Mouse (Mus musculus): ENCODE results near the gene St6gal2. TPM values are rescaled to one million over a fixed set of nuclear protein-coding genes. Genes with fewer than 3 reads are reported as not detected.

Gene St6gal2
- polyA plus RNA-seq, 1 experiment = not detected

GRCm38 (mm10) chr17:55450943-55451342 is 5.8 kb downstream of the St6gal2 start:
- TF ChIP-seq CEBPB (IDR thresholded peaks at IDR 0.05; ENCODE audit: low read depth) = no peak
- TF ChIP-seq FOSL1 (IDR thresholded peaks at IDR 0.05; ENCODE audit: insufficient read depth, low read length, poor library complexity, severe bottlenecking) = no peak
- no peak for TF ChIP-seq USF1 (IDR thresholded peaks at IDR 0.05; ENCODE audit: low read depth)
- TF ChIP-seq MYOD1 (IDR thresholded peaks at IDR 0.05; ENCODE audit: control insufficient read depth, insufficient read length, low read depth) = no peak
- no peak for TF ChIP-seq CTCF (IDR thresholded peaks at IDR 0.05; ENCODE audit: control insufficient read depth, insufficient read depth, insufficient read length)
- TF ChIP-seq MYOG (IDR thresholded peaks at IDR 0.05; ENCODE audit: control insufficient read depth, extremely low read depth, insufficient read length) = no peak
- no peak for TF ChIP-seq MAX (IDR thresholded peaks at IDR 0.05)
- Histone ChIP-seq H3K79me3 (ENCODE audit: low read depth) (no peaks in the 10 kb centered on the region), H3ac (ENCODE audit: control insufficient read depth, insufficient read length, low read depth) (no peak overlapping the region), H3K27me3 (ENCODE audit: control insufficient read depth, insufficient read depth, insufficient read length) (no peaks in the 10 kb centered on the region), H3K36me3 (ENCODE audit: control insufficient read depth, insufficient read depth) (no peaks in the 10 kb centered on the region), H3K4me3 (ENCODE audit: insufficient read depth, poor library complexity, severe bottlenecking) (no peak overlapping the region), H3K79me2 (ENCODE audit: control insufficient read depth, insufficient read depth) (no peaks in the 10 kb centered on the region)

GRCm38 (mm10) chr17:55454487-55454886 is 9.3 kb downstream of the St6gal2 start:
- Histone ChIP-seq H3K36me3 (ENCODE audit: control insufficient read depth, insufficient read depth) (no peaks in the 10 kb centered on the region), H3K4me3 (ENCODE audit: insufficient read depth, poor library complexity, severe bottlenecking) (no peak overlapping the region), H3K79me2 (ENCODE audit: control insufficient read depth, insufficient read depth) (no peaks in the 10 kb centered on the region), H3K27me3 (ENCODE audit: control insufficient read depth, insufficient read depth, insufficient read length) (no peaks in the 10 kb centered on the region), H3ac (ENCODE audit: control insufficient read depth, insufficient read length, low read depth) (no peak overlapping the region), H3K79me3 (ENCODE audit: low read depth) (no peaks in the 10 kb centered on the region)
- TF ChIP-seq USF1 (IDR thresholded peaks at IDR 0.05; ENCODE audit: low read depth) = no peak
- no peak for TF ChIP-seq CTCF (IDR thresholded peaks at IDR 0.05; ENCODE audit: control insufficient read depth, insufficient read depth, insufficient read length)
- no peak for TF ChIP-seq MYOG (IDR thresholded peaks at IDR 0.05; ENCODE audit: control insufficient read depth, extremely low read depth, insufficient read length)
- TF ChIP-seq CEBPB (IDR thresholded peaks at IDR 0.05; ENCODE audit: low read depth) = no peak
- no peak for TF ChIP-seq FOSL1 (IDR thresholded peaks at IDR 0.05; ENCODE audit: insufficient read depth, low read length, poor library complexity, severe bottlenecking)
- TF ChIP-seq MAX (IDR thresholded peaks at IDR 0.05) = no peak
- no peak for TF ChIP-seq MYOD1 (IDR thresholded peaks at IDR 0.05; ENCODE audit: control insufficient read depth, insufficient read length, low read depth)

DNA sequence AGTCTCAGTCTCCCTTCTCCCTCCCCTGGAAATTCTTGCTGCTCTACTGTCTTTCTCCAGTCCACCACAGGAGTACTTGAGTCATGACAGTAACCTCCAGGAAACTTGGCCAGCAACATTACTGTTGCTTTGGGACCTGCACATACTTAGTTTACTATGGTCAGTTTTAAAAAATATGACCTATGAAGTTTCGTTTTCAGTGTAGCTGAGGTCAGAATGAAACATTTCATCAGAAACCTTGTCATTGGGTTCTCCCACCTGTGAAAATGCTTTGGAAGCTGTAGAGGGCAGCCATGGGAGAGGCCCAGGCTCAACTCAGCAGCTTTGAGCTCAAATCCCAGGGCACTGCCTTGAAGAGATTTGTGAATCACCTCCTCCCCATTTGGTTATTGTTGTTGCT is 15.0 kb downstream of the St6gal2 start:
- no peaks in the 10 kb centered on the region for H3K79me2 ChIP-seq (ENCODE audit: control insufficient read depth, insufficient read depth)
- TF ChIP-seq CEBPB (IDR thresholded peaks at IDR 0.05; ENCODE audit: low read depth) = no peak
- TF ChIP-seq MYOG (IDR thresholded peaks at IDR 0.05; ENCODE audit: control insufficient read depth, extremely low read depth, insufficient read length) = no peak
- no peak for TF ChIP-seq FOSL1 (IDR thresholded peaks at IDR 0.05; ENCODE audit: insufficient read depth, low read length, poor library complexity, severe bottlenecking)
- TF ChIP-seq CTCF (IDR thresholded peaks at IDR 0.05; ENCODE audit: control insufficient read depth, insufficient read depth, insufficient read length) = no peak
- no peak for TF ChIP-seq USF1 (IDR thresholded peaks at IDR 0.05; ENCODE audit: low read depth)
- no peak for TF ChIP-seq MAX (IDR thresholded peaks at IDR 0.05)
- no peak for TF ChIP-seq MYOD1 (IDR thresholded peaks at IDR 0.05; ENCODE audit: control insufficient read depth, insufficient read length, low read depth)
- H3K27me3 ChIP-seq (ENCODE audit: control insufficient read depth, insufficient read depth, insufficient read length) = no peaks in the 10 kb centered on the region
- H3K79me3 ChIP-seq (ENCODE audit: low read depth) = no peaks in the 10 kb centered on the region
- no peaks in the 10 kb centered on the region for H3K36me3 ChIP-seq (ENCODE audit: control insufficient read depth, insufficient read depth)
- H3K4me3 ChIP-seq (ENCODE audit: insufficient read depth, poor library complexity, severe bottlenecking) = no peak overlapping the region
- no peak overlapping the region for H3ac ChIP-seq (ENCODE audit: control insufficient read depth, insufficient read length, low read depth)

DNA sequence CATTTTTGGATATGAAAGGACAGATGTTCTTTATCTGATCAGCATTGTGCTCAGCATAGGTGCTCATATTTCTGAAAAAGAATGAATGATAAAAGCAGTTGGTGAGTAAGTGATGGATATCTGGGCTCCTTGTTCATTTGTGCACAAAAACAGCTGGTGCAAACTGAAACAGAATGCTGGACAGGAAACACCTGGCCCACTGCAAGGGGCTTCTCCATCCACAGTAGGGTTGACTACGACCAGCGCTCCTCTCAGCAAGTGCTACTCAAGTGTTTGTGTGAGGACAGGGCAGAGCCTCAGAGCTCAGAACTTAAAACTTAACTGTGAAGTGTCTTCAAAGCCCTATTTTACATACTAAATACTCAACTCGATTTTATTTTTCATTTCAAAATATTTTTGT is 22.4 kb downstream of the St6gal2 start:
- Histone ChIP-seq H3K4me3 (ENCODE audit: insufficient read depth, poor library complexity, severe bottlenecking) (no peak overlapping the region), H3ac (ENCODE audit: control insufficient read depth, insufficient read length, low read depth) (no peak overlapping the region), H3K79me2 (ENCODE audit: control insufficient read depth, insufficient read depth) (no peaks in the 10 kb centered on the region), H3K36me3 (ENCODE audit: control insufficient read depth, insufficient read depth) (no peaks in the 10 kb centered on the region), H3K27me3 (ENCODE audit: control insufficient read depth, insufficient read depth, insufficient read length) (no peaks in the 10 kb centered on the region), H3K79me3 (ENCODE audit: low read depth) (no peaks in the 10 kb centered on the region)
- no peak for TF ChIP-seq CTCF (IDR thresholded peaks at IDR 0.05; ENCODE audit: control insufficient read depth, insufficient read depth, insufficient read length)
- TF ChIP-seq CEBPB (IDR thresholded peaks at IDR 0.05; ENCODE audit: low read depth) = no peak
- TF ChIP-seq FOSL1 (IDR thresholded peaks at IDR 0.05; ENCODE audit: insufficient read depth, low read length, poor library complexity, severe bottlenecking) = no peak
- TF ChIP-seq MYOD1 (IDR thresholded peaks at IDR 0.05; ENCODE audit: control insufficient read depth, insufficient read length, low read depth) = no peak
- TF ChIP-seq MAX (IDR thresholded peaks at IDR 0.05) = no peak
- no peak for TF ChIP-seq USF1 (IDR thresholded peaks at IDR 0.05; ENCODE audit: low read depth)
- TF ChIP-seq MYOG (IDR thresholded peaks at IDR 0.05; ENCODE audit: control insufficient read depth, extremely low read depth, insufficient read length) = no peak

GRCm38 (mm10) chr17:55468963-55469362 is 23.8 kb downstream of the St6gal2 start:
- Histone ChIP-seq H3K79me2 (ENCODE audit: control insufficient read depth, insufficient read depth) (no peaks in the 10 kb centered on the region), H3ac (ENCODE audit: control insufficient read depth, insufficient read length, low read depth) (no peak overlapping the region), H3K4me3 (ENCODE audit: insufficient read depth, poor library complexity, severe bottlenecking) (no peak overlapping the region), H3K27me3 (ENCODE audit: control insufficient read depth, insufficient read depth, insufficient read length) (no peaks in the 10 kb centered on the region), H3K36me3 (ENCODE audit: control insufficient read depth, insufficient read depth) (no peaks in the 10 kb centered on the region), H3K79me3 (ENCODE audit: low read depth) (no peaks in the 10 kb centered on the region)
- TF ChIP-seq CTCF (IDR thresholded peaks at IDR 0.05; ENCODE audit: control insufficient read depth, insufficient read depth, insufficient read length) (no peak), MYOD1 (IDR thresholded peaks at IDR 0.05; ENCODE audit: control insufficient read depth, insufficient read length, low read depth) (no peak), MYOG (IDR thresholded peaks at IDR 0.05; ENCODE audit: control insufficient read depth, extremely low read depth, insufficient read length) (no peak), USF1 (IDR thresholded peaks at IDR 0.05; ENCODE audit: low read depth) (no peak), MAX (IDR thresholded peaks at IDR 0.05) (no peak), CEBPB (IDR thresholded peaks at IDR 0.05; ENCODE audit: low read depth) (no peak)

- no peak overlapping the region for H3K4me3 ChIP-seq (ENCODE audit: insufficient read depth, poor library complexity, severe bottlenecking)
- no peak for TF ChIP-seq MAX (IDR thresholded peaks at IDR 0.05)
- no peak for TF ChIP-seq MYOD1 (IDR thresholded peaks at IDR 0.05; ENCODE audit: control insufficient read depth, insufficient read length, low read depth)
- TF ChIP-seq MYOG (IDR thresholded peaks at IDR 0.05; ENCODE audit: control insufficient read depth, extremely low read depth, insufficient read length) = no peak
- TF ChIP-seq CEBPB (IDR thresholded peaks at IDR 0.05; ENCODE audit: low read depth) = no peak
- TF ChIP-seq USF1 (IDR thresholded peaks at IDR 0.05; ENCODE audit: low read depth) = no peak
- TF ChIP-seq CTCF (IDR thresholded peaks at IDR 0.05; ENCODE audit: control insufficient read depth, insufficient read depth, insufficient read length) = no peak
- TF ChIP-seq FOSL1 (IDR thresholded peaks at IDR 0.05; ENCODE audit: insufficient read depth, low read length, poor library complexity, severe bottlenecking) = no peak
- H3K79me2 ChIP-seq (ENCODE audit: control insufficient read depth, insufficient read depth) = no peaks in the 10 kb centered on the region
- H3ac ChIP-seq (ENCODE audit: control insufficient read depth, insufficient read length, low read depth) = no peak overlapping the region
- no peaks in the 10 kb centered on the region for H3K79me3 ChIP-seq (ENCODE audit: low read depth)
- H3K27me3 ChIP-seq (ENCODE audit: control insufficient read depth, insufficient read depth, insufficient read length) = no peaks in the 10 kb centered on the region
- H3K36me3 ChIP-seq (ENCODE audit: control insufficient read depth, insufficient read depth) = no peaks in the 10 kb centered on the region
Observed at GRCm38 (mm10) chr17:55475974-55476373, 30.8 kb downstream of the St6gal2 start.

All from C2C12 (cell line).